Mouse (Mus musculus): ENCODE results near the gene Kctd4. TPM values are rescaled to one million over a fixed set of nuclear protein-coding genes. Genes with fewer than 3 reads are reported as not detected.
"Not testable (repeated sequence)": the region's sequence is repeated elsewhere in the genome, so short reads cannot be mapped to it uniquely, and the experiment has no call there.

Gene Kctd4
- total RNA-seq (2021), result not detected in 2 replicates
- long read RNA-seq, experiment 1, result 0 reads
- long read RNA-seq, experiment 2, result 0 reads

- no peak for DNase-seq
Measured at GRCm38 (mm10) chr14:75954766-75955165, at the start of gene Kctd4. Kctd4 (plus strand) TSS chr14:75955009.

- no peak for DNase-seq
Measured at GRCm38 (mm10) chr14:75906931-75907330, 47.9 kb upstream of the Kctd4 start.

- DNase-seq, result no peak
Measured at GRCm38 (mm10) chr14:75911968-75912367, 42.8 kb upstream of the Kctd4 start.

GRCm38 (mm10) chr14:75912665-75913064, 42.1 kb upstream of the Kctd4 start:
- no peak for DNase-seq

- DNase-seq, result no peak
Measured at GRCm38 (mm10) chr14:75923314-75924052, 31.3 kb upstream of the Kctd4 start.

GRCm38 (mm10) chr14:75929713-75930112, 25.1 kb upstream of the Kctd4 start:
- not testable (repeated sequence) for DNase-seq

GRCm38 (mm10) chr14:75931266-75931665, 23.5 kb upstream of the Kctd4 start:
- peak; percentile 31 for DNase-seq

GRCm38 (mm10) chr14:75934359-75934758, 20.4 kb upstream of the Kctd4 start:
- DNase-seq, result no peak

GRCm38 (mm10) chr14:75937714-75938113, 17.1 kb upstream of the Kctd4 start:
- DNase-seq, result no peak

GRCm38 (mm10) chr14:75941500-75941899, 13.3 kb upstream of the Kctd4 start:
- no peak for DNase-seq

GRCm38 (mm10) chr14:75942365-75942764, 12.4 kb upstream of the Kctd4 start:
- no peak for DNase-seq

- DNase-seq, result no peak
Measured at GRCm38 (mm10) chr14:75947674-75948073, 7.1 kb upstream of the Kctd4 start.

- no peak for DNase-seq
Measured at GRCm38 (mm10) chr14:75953011-75953410, 1.8 kb upstream of the Kctd4 start.

GRCm38 (mm10) chr14:75962250-75962649, 7.4 kb downstream of the Kctd4 start:
- DNase-seq, result no peak

GRCm38 (mm10) chr14:75963215-75963614, 8.4 kb downstream of the Kctd4 start:
- DNase-seq, result no peak

GRCm38 (mm10) chr14:75964000-75964399, 9.2 kb downstream of the Kctd4 start:
- DNase-seq, result no peak

GRCm38 (mm10) chr14:75964433-75964832, 9.6 kb downstream of the Kctd4 start:
- DNase-seq, result no peak

GRCm38 (mm10) chr14:75967291-75967690, 12.5 kb downstream of the Kctd4 start:
- DNase-seq, result no peak

- DNase-seq, result no peak
Measured at GRCm38 (mm10) chr14:75976107-75976506, 21.3 kb downstream of the Kctd4 start.

GRCm38 (mm10) chr14:75981231-75981630, 26.4 kb downstream of the Kctd4 start:
- DNase-seq, result no peak

GRCm38 (mm10) chr14:75983891-75984290, 29.1 kb downstream of the Kctd4 start:
- DNase-seq, result no peak

GRCm38 (mm10) chr14:75985112-75985511, 30.3 kb downstream of the Kctd4 start:
- DNase-seq, result no peak

- no peak for DNase-seq
Measured at GRCm38 (mm10) chr14:75986878-75987483, 32.2 kb downstream of the Kctd4 start.

GRCm38 (mm10) chr14:75989168-75989567, 34.4 kb downstream of the Kctd4 start:
- no peak for DNase-seq
